Mouse (Mus musculus) heart, postnatal 25 days (tissue): ENCODE measurements around the gene Vangl1. TPM values are rescaled to one million over a fixed set of nuclear protein-coding genes. Genes with fewer than 3 reads are reported as not detected.

Source experiments
- DNase-seq: peaks from one replicate; pipeline ENCODE4 v3.0.0; 2022; ENCODE audit warnings: low spot score
- intact Hi-C: fragments of 180-260 bp; cut with DNase I; formaldehyde crosslinking; loops from one replicate; pipeline ENCODE4 v1.15.1; 2025
- total RNA-seq, 2 experiments: library from RNA; stranded (reverse); gene quantifications; 2 replicates each; pipeline ENCODE4 v1.2.3; 2021

The Vangl1 gene
- total RNA-seq, 2 experiments from 2014 or later: 11.3 to 12.9 TPM

GRCm38 (mm10) chr3:102152471-102152870 is 52.0 kb downstream of the Vangl1 start:
- no peak for DNase-seq
- intact Hi-C loops: no loop called here

DNA sequence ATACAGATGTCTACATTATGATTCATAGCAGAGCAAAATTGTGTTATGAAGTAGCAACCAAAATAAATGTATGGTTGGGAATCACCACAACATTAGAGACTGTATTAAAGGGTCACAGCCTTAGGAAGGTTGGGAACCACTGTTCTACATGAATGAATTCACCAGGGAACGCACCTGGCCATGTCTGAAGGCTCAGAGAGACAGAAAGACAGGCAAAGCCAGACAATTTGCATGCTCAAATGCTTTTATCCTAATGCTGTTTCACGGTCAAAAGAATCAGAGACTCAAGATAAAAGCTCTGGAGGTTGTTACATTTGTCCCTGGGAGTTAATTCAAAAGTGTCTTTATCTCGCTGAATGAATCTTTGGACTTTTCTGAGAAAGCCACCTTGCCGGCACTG is 52.6 kb downstream of the Vangl1 start:
- no peak for DNase-seq
- intact Hi-C loops: no loop called here

DNA sequence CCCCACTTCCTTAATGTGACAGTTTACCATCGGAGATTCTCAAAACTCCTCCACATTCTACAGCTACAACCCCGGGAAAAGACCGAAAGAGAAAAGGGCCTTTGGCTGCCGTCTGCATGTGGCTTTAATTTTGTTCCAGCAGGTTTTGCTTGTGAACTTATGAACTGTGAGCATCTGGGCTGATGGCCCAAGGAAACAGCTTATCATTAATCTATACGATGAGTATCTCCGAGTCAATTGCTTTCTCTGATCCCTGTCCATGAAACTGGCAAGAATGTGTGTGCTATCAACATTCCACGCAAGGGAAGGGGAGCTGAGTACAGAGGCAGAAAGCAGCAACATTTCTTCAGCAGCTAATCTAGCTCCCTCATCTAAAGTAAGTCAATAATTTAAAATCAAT is 54.6 kb downstream of the Vangl1 start:
- intact Hi-C loops: no loop called here

GRCm38 (mm10) chr3:102147189-102147588 is 57.3 kb downstream of the Vangl1 start:
- no peak for DNase-seq
- intact Hi-C loops: no loop called here

More for the DNA sequence above, 54.6 kb downstream of the Vangl1 start:
- DNase-seq: no peak

DNA sequence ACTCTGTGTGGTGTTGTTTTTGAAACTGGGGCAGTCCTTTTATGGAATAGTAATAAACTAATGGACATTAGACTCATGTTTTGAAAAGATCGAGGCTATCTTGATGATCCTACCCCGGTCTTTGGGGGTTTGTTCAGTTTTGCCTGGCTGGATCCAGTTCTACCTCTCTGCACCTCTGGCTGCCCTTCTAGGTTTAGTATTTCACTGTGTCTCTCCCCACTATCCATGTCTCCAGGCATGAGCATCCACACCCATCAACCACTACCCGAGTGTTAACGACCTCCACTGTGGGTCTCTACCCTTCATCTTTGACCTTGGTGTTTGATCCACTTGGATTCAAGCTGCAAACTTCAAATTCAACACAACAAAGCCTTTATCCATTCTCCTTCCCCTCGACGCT is 58.1 kb downstream of the Vangl1 start:
- intact Hi-C loops: no loop called here

DNA sequence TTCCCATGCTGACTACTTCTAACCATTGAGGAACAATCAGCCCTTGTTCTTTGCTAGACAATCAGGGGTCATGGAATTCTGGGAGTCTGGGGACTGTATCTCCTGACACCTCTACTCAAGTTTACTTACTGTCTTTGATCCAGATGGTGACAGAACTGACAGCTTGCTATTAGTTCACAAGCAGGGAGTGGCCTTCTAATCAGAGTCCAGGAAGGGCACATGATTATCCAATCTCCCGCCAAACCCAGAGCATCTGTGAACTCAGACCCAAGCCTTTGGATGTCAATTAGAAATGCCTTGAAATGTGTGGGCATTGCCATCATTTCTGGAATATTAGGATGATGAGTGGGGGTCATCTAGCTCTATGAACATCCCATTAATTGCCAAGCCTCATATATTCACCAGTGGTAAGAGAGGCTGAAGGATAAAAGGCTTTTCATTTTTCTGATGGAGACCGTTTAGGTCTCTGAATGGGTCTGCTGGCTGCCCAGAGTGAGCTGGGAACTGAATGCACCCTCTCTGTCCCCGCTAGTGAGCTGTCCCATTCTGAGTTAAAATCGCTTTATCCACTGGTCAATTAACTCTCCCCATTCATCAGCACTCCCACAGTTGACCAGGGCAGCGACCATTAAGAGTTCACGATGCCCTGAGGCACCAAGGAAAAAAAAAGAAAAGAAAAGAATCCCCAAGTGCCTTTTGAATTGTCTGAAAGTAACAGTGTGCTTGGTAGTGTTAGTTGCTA is 58.7 kb downstream of the Vangl1 start:
- no peak for DNase-seq
- intact Hi-C loops: no loop called here

More for the DNA sequence above, 58.1 kb downstream of the Vangl1 start:
- no peak for DNase-seq

DNA sequence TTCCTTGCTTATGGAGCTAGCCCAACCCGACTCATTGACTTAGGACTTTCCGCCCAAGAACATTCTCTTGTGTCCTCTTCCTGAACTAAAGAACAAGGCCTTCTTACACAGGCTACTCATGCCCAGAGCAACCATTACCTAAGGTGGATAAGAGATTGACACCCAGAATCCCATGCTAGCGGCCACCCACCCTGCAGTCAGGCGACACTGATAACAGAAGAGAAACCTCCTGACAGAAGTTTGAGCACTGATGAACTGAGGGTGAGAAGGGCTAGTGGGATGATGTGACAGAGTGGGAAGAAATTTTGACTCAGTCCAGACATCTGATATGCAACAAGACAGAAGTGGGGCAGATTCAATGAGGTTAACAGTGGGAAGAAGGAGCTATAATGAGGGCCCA is 60.1 kb downstream of the Vangl1 start:
- intact Hi-C loops: no loop called here
- DNase-seq: no peak

DNA sequence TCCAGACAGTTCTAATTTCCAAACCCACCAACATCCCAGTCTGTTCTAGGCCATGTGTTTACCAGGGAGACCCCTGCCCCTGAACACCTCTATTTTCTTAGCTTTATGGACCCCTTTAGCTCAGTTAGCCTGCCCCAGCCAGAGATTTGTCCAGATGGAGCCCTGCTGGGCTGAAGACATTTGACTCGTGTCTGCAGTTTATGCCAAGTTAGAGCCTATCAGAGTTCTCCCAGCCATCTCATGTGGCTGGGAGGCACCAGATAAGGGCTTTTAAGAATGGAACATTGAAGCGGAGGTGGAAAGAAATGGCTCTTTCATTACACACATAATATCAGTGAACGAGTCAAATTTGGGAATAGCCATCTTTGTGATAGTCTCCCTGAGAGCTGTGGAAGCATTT is 61.0 kb downstream of the Vangl1 start:
- intact Hi-C loops: no loop called here
- no peak for DNase-seq

- no peak for DNase-seq
- intact Hi-C loops: no loop called here
Observed at GRCm38 (mm10) chr3:102142947-102143346, 61.5 kb downstream of the Vangl1 start.

DNA sequence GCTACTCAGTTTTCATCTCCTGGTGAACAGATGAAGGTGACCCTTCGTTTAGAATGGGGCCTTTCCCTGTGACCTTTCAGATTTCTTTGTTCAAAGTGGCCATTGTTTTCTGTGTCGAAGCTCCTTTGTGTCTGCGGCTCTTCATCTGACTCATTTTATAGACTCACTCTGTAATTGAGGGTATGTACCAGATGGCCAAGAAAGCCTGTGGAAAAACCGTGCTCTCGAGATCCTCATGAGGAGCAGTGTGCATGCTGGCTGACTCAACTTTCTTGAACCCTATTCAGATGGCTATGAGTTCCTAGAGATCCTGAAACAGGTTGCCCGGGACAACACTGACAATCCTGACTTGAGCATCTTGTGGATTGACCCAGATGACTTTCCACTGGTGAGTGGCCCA is 62.6 kb downstream of the Vangl1 start:
- DNase-seq: no peak
- intact Hi-C loops: no loop called here

DNA sequence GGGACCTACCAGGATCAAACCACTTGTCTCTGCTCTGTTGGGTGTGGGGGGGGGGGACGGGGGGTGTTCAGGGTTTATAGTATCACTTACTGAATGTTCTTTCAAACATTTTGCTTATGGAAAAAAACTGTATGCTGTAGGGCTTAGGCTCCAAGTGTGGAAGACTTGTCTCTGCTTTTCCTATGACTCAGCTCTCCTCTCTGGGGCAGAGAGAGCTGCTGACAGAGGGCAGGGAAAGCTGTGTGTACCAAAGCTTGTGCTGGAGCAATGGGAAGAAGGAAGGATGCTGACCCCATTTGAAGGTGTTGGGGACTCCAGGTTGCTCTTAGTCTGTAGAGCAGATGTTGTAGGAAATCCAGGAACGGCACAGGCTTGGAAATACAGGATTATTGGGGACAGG is 63.0 kb downstream of the Vangl1 start:
- DNase-seq: no peak
- intact Hi-C loops: no loop called here

- intact Hi-C loops: no loop called here
- no peak for DNase-seq
Observed at GRCm38 (mm10) chr3:102140606-102141005, 63.9 kb downstream of the Vangl1 start.

GRCm38 (mm10) chr3:102138899-102139298 is 65.6 kb downstream of the Vangl1 start:
- DNase-seq: no peak
- intact Hi-C loops: no loop called here

- DNase-seq: no peak
- intact Hi-C loops: no loop called here
Observed at GRCm38 (mm10) chr3:102137158-102137557, 67.3 kb downstream of the Vangl1 start.

DNA sequence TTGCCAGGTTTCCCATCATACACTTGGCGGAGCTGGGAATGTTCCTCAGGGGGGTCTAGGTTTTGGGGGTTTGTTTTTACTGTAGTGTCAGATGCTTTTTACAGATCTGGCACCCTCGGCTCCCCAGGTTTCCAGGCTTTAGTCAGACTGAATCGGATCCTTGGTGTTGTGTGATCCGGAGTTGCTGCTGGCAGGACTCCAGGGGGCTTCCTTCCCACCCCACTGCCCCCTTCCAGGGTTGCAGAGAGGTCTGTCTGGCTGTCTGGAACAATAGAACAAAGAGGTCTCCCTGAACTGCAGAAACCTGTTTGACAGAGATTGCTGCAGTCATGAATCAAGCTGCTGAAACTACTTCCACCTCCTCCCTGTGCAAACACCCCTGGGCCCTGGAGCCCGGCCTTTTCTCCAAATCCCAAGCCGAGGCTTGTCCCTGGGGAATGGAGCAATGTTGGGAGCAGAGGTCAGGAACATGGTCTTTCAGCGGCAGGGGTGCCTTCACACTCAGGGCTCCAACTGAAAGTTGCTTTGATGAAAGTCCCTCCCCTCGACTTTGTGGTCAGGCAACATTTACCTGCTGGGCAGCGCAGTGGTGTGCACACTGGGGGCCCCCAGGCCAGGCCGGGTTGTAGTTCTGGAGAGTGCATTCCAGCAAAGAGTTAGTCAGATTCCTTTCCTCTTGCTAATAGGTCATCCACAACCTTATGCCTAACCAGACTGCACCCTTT is 68.9 kb downstream of the Vangl1 start:
- intact Hi-C loops: no loop called here
- DNase-seq: no peak

DNA sequence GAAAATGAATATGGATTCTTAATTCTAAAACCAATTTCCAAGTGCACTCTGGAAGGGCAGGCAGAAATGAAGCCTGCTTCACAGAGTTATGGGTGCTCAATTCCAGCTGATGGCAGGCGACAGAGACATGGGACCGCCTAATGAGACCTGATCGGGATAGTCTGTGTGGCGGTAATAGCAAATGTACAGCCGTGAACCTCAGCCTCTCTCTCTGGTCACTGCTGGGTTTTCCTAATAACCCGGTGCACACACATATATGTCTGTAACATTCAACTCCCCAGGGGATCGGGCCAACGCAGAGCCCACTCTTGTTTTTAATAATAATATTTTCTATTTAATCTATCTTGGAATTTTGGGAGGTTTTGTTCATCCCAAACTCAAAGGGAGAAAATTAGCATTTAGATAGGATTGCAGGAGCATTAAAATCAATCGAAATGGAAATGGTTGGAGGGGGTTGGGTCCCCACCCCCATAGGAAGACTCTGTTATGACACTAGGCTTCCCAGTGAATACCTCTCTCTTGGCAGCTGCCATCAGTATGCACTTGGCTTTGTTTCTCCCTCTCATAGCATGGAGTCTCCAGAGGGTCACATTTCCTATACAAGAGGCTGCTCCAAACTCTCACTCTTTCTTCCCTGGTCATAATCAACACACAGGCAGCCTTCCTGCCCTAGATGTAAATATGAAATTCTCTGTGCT is 72.7 kb downstream of the Vangl1 start:
- no peak for DNase-seq
- intact Hi-C loops: loop anchor here (5.0 kb wide), 2 partner anchors 71 to 111 kb away; partner anchors contain the start of gene Vangl1

DNA sequence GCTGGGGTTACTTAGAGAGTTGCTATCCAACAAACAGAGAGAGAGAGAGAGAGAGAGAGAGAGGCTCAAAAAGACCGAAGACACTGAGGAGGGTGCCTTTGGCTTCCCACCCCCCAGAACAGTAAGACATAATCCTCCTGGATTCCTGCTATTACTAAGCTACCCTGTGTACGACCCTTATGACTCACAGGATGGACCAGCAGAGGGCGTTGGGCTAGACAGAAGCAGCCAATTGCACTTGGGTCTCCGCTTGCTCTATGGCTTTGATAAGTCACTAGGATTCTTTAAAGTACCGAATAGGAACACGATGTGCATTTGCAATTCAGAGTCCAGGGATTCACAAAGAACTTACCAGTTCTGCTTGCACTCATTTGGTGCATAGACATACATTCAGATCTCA is 74.0 kb downstream of the Vangl1 start:
- intact Hi-C loops: loop anchor here (5.0 kb wide), 2 partner anchors 72 to 112 kb away; partner anchors contain the start of gene Vangl1
- DNase-seq: no peak

GRCm38 (mm10) chr3:102128242-102128641 is 76.3 kb downstream of the Vangl1 start:
- intact Hi-C loops: no loop called here
- DNase-seq: no peak

- intact Hi-C loops: no loop called here
- no peak for DNase-seq
Observed at GRCm38 (mm10) chr3:102127114-102127513, 77.4 kb downstream of the Vangl1 start.

DNA sequence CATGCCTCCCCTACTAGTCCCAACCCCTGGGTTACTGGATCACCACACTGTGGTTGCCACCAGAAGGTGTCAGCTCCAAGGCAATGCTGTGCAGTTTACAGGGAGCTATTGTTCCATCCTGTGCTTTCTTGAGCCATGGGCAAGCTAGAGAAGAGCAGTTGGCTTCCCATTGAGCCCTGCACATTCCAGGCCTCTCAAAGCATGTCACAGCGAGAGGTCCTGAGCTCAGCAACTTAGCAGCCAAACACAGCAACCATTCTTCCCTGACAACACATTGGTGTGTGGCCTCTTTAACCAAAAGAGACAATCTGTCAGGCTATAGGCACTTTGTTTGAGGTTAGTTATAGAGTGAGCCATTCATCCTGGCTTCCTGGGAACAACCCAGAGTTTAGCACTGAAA is 78.9 kb downstream of the Vangl1 start:
- no peak for DNase-seq
- intact Hi-C loops: no loop called here

- DNase-seq: no peak
- intact Hi-C loops: loop anchor here (5.0 kb wide), 1 partner anchor 41 kb away; no protein-coding TSS in a partner anchor
Observed at GRCm38 (mm10) chr3:102123654-102124053, 80.8 kb downstream of the Vangl1 start.
